Mouse (Mus musculus) lung, adult 2 months (tissue): Measurements from ENCODE around the gene Ccdc102a.

Experiments used
- CTCF ChIP-seq: fragments of 200-500 bp; IDR thresholded peaks from 2 replicates; pipeline ENCODE4 v1.5.1; 2011; ENCODE audit warnings: mild to moderate bottlenecking, low read length, control low read depth; ENCODE audit not compliant: insufficient read depth
- POLR2A ChIP-seq: fragments of 200-500 bp; IDR thresholded peaks from 2 replicates; pipeline ENCODE4 v1.6.1; 2011; ENCODE audit warnings: low read depth, mild to moderate bottlenecking, control low read depth, low read length, borderline replicate concordance; ENCODE audit errors: extremely low read depth

GRCm38 (mm10) chr8:94863897-94864673 lies 53.8 kb downstream of the Ccdc102a start:
- TF ChIP-seq CTCF (no peak), POLR2A (no peak)
